Mouse (Mus musculus): ENCODE data around the gene Siva1. TPM values are rescaled to one million over a fixed set of nuclear protein-coding genes. Genes with fewer than 3 reads are reported as not detected.

The Siva1 gene
- total RNA-seq, 2 experiments from 2014 or later = 39.9 to 43.2 TPM

GRCm38 (mm10) chr12:112679027-112679996 is 34.8 kb downstream of the Siva1 start:
- peak; percentile 43 for DNase-seq

GRCm38 (mm10) chr12:112683351-112683750 is 38.9 kb downstream of the Siva1 start:
- no peak for DNase-seq

- peak; percentile 4 for DNase-seq
Measured at GRCm38 (mm10) chr12:112688458-112688857, 44.0 kb downstream of the Siva1 start.

- peak; percentile 97 for DNase-seq
Measured at GRCm38 (mm10) chr12:112693185-112694126, 49.0 kb downstream of the Siva1 start.

GRCm38 (mm10) chr12:112694127-112694475 is 49.6 kb downstream of the Siva1 start:
- DNase-seq = no peak

GRCm38 (mm10) chr12:112696806-112697425 is 52.4 kb downstream of the Siva1 start:
- no peak for DNase-seq

Small RNA genes lying within 50 kb of the gene (microRNA-seq; reads per million reads assigned to microRNA genes)
- gene Mir6939 = 1.8 to 2.8 reads per million in 2 experiments

Other genes starting within 250 kb of the Siva1 start
- 10 to 100 TPM; 25.6 to 26.5 TPM for gene A530016L24Rik, start 155.2 kb upstream of the Siva1 start, total RNA-seq (2021)
- under 1 TPM; 0.11 to 0.12 TPM for gene Tmem179, start 127.9 kb upstream of the Siva1 start, total RNA-seq (2021)
- 10 to 100 TPM; 18.6 to 19.7 TPM for gene Inf2, start 55.9 kb upstream of the Siva1 start, total RNA-seq (2021)
- 100 to 1,000 TPM; 135 to 137 TPM for gene Adssl1, start 24.6 kb upstream of the Siva1 start, total RNA-seq (2021)
- 100 to 1,000 TPM; 352 to 392 TPM for gene Akt1, start 30.2 kb downstream of the Siva1 start, total RNA-seq (2021)
- gene Zbtb42, start 34.1 kb downstream of the Siva1 start, total RNA-seq (2021) = 10 to 100 TPM in 1 of 2 experiments, 1 to 10 TPM in 1; 10.0 to 10.1 TPM
- gene Cep170b, start 75.8 kb downstream of the Siva1 start, total RNA-seq (2021) = 10 to 100 TPM; 13.1 to 14.1 TPM
- 1 to 10 TPM; 3.4 to 4.1 TPM for gene Pld4, start 116.0 kb downstream of the Siva1 start, total RNA-seq (2021)
- gene Ahnak2, start 158.0 kb downstream of the Siva1 start, total RNA-seq (2021) = 10 to 100 TPM; 13.5 to 16.8 TPM
- 1 to 10 TPM; 4.5 to 6.0 TPM for gene Clba1, start 164.3 kb downstream of the Siva1 start, total RNA-seq (2021)
- gene Cdca4, start 184.7 kb downstream of the Siva1 start, total RNA-seq (2021) = 10 to 100 TPM; 25.8 to 26.8 TPM
- under 1 TPM; 0.16 to 0.17 TPM for gene Gpr132, start 223.5 kb downstream of the Siva1 start, total RNA-seq (2021)

All from heart, postnatal 4 days (tissue).